Mouse (Mus musculus) liver, embryonic 11.5 days (tissue): ENCODE measurements at regions not wholly inside any gene's neighbourhood (a gene's known extent, or its start where the extent isn't known, plus 50 kb on each side); places are given as distances from the start of the nearest gene placed in this dataset.
A peak's percentile ranks its signal among the peaks of the same experiment; 100 is the strongest.

Experiments used
- ATAC-seq: fragments of 200-750 bp; cut with Nextera tagmentation; replicated peaks from 2 replicates; pipeline ENCODE4 v1.8.0; 2017; ENCODE audit warnings: moderate number of reproducible peaks, mild to moderate bottlenecking, moderate TSS enrichment, moderate library complexity; ENCODE audit not compliant: low FRiP score
- DNase-seq: peaks from one replicate; pipeline ENCODE4 v3.0.0-alpha.2; 2017; ENCODE audit warnings: low spot score
- H3K27ac ChIP-seq: fragments of 300-500 bp; sonication (generic); 2 replicates; pipeline ENCODE4 v1.5.1; 2014; ENCODE audit warnings: mild to moderate bottlenecking, low read depth, low read length, control low read depth
- H3K27me3 ChIP-seq: fragments of 300-500 bp; sonication (generic); replicated peaks from 2 replicates; pipeline ENCODE4 v1.6.1; 2014; ENCODE audit warnings: low read length, mixed read lengths; ENCODE audit not compliant: control insufficient read depth, insufficient read depth
- H3K36me3 ChIP-seq: fragments of 300-500 bp; sonication (generic); 2 replicates; pipeline ENCODE4 v1.6.1; 2014; ENCODE audit warnings: mild to moderate bottlenecking, low read length, moderate library complexity, mixed read lengths; ENCODE audit not compliant: control insufficient read depth, insufficient read depth
- H3K4me1 ChIP-seq: fragments of 300-500 bp; sonication (generic); replicated peaks from 2 replicates; pipeline ENCODE4 v1.6.1; 2014; ENCODE audit warnings: low read length, mixed read lengths; ENCODE audit not compliant: control insufficient read depth, insufficient read depth
- H3K4me2 ChIP-seq: fragments of 300-500 bp; sonication (generic); 2 replicates; pipeline ENCODE4 v1.6.1; 2014; ENCODE audit warnings: mild to moderate bottlenecking, control low read depth, moderate library complexity
- H3K4me3 ChIP-seq: fragments of 300-500 bp; sonication (generic); 2 replicates; pipeline ENCODE4 v1.5.1; 2014; ENCODE audit warnings: low read depth, low read length, control low read depth
- H3K9ac ChIP-seq: fragments of 300-500 bp; sonication (generic); 2 replicates; pipeline ENCODE4 v1.6.1; 2014; ENCODE audit warnings: low read depth, low read length, control low read depth
- H3K9me3 ChIP-seq: fragments of 300-500 bp; sonication (generic); 2 replicates; pipeline ENCODE4 v1.6.1; 2016; ENCODE audit warnings: low read length, inconsistent platforms, mixed read lengths; ENCODE audit not compliant: control insufficient read depth
- WGBS: fragments of 180-500 bp; shearing (Covaris S2); extraction: QIAGEN DNeasy Blood & Tissue Kit; methylation state at CpG from one replicate; pipeline ENCODE4 v1.1.7; 2014; 5-methylcytosine and 5-hydroxymethylcytosine counted together

DNA sequence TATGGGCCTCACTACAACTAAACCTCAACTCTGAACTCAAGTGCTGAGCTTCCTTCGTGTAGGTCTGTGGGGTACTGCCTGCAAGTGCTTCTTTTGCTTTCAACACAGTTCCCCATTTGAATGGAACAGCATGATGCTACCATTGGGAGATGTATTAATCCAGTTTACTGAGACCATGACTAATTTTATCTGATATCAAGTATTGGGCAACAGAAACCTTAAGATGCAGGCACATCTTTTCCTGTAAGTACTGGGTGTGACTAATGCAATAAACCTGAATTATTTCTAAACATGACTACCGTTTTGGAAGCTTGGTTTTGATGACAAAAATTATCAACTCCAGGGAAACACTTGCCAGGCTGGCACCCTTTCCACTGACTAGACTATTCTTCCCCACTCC lies 153.4 kb upstream of the Tent5a start:
- Histone ChIP-seq H3K4me3 (no peak overlapping the region), H3K27me3 (no peaks in the 10 kb centered on the region), H3K9me3 (no peaks in the 10 kb centered on the region), H3K9ac (no peak overlapping the region), H3K4me2 (no peak overlapping the region), H3K36me3 (no peaks in the 10 kb centered on the region), H3K27ac (no peak overlapping the region), H3K4me1 (no peaks in the 10 kb centered on the region)
- 61% methylated on average over 2 of the region's 2 CpGs for WGBS
- ATAC-seq (no peak), DNase-seq (no peak)

DNA sequence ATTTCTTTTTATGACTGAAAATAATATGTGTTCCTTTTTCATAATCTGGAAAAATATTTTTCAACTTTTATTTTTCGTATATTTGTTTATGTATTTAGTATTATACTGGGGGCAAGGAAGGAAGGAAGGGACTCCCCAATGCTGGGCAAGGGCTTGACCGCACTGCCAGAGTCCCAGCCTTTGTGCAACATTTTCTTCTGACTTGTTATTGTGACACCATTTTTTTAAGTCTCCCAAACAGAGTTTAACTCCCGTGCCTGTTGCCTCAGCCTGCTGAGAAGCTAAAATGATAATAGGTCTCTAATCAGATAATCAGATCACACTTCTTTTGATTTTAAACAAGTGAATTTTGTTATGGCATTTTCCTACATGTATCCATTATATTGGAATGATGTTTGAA lies 148.1 kb upstream of the Tent5a start:
- Histone ChIP-seq H3K9ac (no peak overlapping the region), H3K27ac (no peak overlapping the region), H3K4me2 (no peak overlapping the region), H3K4me3 (no peak overlapping the region), H3K36me3 (no peaks in the 10 kb centered on the region), H3K4me1 (no peaks in the 10 kb centered on the region), H3K9me3 (no peaks in the 10 kb centered on the region), H3K27me3 (no peaks in the 10 kb centered on the region)
- WGBS = 75% methylated on average over 3 of the region's 3 CpGs
- ATAC-seq (no peak), DNase-seq (no peak)

DNA sequence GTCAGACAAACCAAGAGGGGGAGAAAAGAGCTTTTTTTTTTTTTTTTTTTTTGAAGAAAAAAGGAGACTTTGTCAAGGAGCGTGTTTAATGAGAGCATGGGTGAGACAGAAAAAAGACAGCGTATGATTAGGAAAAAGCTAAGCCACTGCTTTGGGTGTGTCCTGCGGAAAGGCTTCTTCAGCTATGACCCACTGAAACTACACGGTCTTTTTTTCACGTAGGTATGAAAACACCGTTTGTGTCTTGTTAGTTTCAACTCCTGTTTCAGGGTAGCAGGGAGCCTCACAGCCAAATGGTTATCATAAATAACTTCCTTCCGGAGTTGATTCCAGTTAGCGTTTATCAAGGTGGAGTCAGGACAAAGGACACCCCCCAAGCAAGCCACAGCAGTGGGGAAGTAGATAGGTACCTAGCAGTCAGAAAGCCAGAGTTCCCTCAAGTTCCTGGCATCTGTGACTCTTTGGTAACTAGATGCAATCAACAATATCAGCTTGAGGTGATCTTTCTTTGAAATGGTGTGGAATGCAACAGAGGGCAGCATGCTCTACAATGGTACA lies 143.2 kb upstream of the Tent5a start:
- Histone ChIP-seq H3K9me3 (no peaks in the 10 kb centered on the region), H3K27me3 (no peaks in the 10 kb centered on the region), H3K9ac (no peak overlapping the region), H3K4me1 (no peaks in the 10 kb centered on the region; the same call in 1 of the 2 replicates), H3K4me3 (no peak overlapping the region), H3K27ac (no peak overlapping the region), H3K4me2 (0 out of 2 replicates have a peak overlapping the region, but pooled peaks have one; percentile 10), H3K36me3 (no peaks in the 10 kb centered on the region)
- WGBS = 63% methylated on average over 8 of the region's 8 CpGs
- DNase-seq (no peak), ATAC-seq (peak; percentile 57; the same call in 1 of the 2 replicates)

DNA sequence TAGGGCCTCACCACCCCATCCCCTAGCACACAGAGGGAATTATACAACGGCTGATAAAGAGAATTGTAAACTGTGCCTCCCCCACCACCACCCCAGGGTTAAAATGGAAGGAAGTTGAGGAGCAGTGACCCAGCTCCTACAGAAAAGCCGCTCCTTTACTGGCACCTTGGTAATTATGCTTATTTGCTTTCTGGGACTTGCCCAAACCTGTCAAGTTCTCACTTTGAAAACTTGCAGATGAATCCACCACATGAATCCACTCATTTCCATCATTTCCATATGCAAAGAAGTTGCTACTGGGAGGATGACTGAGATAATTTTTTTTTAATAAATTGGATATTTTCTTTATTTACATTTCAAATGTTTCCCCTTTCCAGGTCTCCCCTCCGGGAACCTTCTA lies 142.1 kb upstream of the Tent5a start:
- no peak overlapping the region for H3K27ac ChIP-seq
- WGBS = 69% methylated on average over 3 of the region's 3 CpGs

DNA sequence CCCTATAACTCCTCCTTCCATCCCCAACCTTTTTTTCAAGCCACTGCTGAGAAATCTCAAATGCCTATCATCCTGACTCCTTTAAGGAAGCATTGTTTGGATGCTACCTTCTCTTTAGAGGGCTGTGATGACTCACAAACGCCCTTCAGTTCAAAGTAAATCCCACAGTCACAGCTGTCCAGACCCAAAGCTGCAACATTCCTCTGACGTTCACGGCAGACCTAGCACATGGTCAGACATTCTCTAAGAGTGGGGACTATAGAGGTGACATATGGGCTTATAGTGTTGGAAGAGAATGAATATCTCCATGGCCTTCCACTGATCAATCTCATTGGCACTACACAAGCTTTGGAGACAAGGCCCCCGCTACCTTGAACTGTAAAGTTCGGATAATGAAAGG lies 139.5 kb upstream of the Tent5a start:
- H3K27ac ChIP-seq = no peak overlapping the region
- H3K4me3 ChIP-seq = no peak overlapping the region
- DNase-seq (no peak), ATAC-seq (no peak)
- H3K9me3 ChIP-seq = no peaks in the 10 kb centered on the region; the same call in 1 of the 2 replicates
- H3K9ac ChIP-seq = no peak overlapping the region
- 73% methylated on average over 5 of the region's 5 CpGs for WGBS
- H3K4me1 ChIP-seq = no peaks in the 10 kb centered on the region; the same call in 1 of the 2 replicates
- H3K4me2 ChIP-seq = no peak overlapping the region
- H3K36me3 ChIP-seq = no peaks in the 10 kb centered on the region
- no peaks in the 10 kb centered on the region for H3K27me3 ChIP-seq

More for the DNA sequence above, 142.1 kb upstream of the Tent5a start:
- Histone ChIP-seq H3K36me3 (no peaks in the 10 kb centered on the region), H3K9ac (no peak overlapping the region), H3K9me3 (no peaks in the 10 kb centered on the region), H3K27me3 (no peaks in the 10 kb centered on the region), H3K4me2 (no peak overlapping the region), H3K4me3 (no peak overlapping the region), H3K4me1 (no peaks in the 10 kb centered on the region; the same call in 1 of the 2 replicates)
- DNase-seq (no peak), ATAC-seq (no peak)

DNA sequence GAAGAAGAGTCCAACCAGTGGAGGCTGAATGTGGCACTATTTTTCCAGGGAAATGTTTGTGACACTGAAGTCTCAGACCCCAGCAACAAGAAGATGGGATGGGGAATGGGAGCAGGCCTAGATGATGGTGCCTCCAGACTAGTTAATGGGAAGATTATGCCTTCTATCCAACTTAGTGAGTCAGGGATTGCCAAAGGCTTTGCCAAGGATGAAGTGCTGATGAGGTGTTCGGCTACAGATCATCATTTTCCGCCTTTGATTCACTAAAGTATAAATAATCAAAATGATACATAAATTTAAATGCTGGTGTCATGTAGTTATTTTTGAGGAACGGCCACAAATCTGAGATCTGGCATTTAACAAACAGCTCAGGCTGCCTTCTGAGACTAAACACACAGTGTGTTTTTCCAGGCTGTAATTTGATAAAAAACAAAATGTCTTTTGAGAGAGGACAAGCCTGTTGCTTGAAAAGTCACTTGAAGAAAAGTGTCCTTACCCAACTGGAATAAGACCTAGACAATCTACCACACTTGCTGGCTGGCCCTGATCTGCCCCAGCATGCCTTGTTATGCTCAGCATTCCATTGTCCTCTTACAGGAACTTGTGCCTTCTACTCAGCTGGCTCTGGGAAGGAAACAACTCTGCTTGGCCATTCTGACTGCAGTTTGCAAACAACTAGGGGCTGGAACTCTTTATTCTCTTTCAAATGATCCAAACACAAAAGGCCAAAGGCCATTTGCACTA lies 132.1 kb upstream of the Tent5a start:
- DNase-seq (no peak), ATAC-seq (no peak)
- Histone ChIP-seq H3K4me2 (no peak overlapping the region), H3K4me3 (no peak overlapping the region), H3K27me3 (no peaks in the 10 kb centered on the region), H3K4me1 (no peaks in the 10 kb centered on the region; the same call in 1 of the 2 replicates), H3K9ac (no peak overlapping the region), H3K9me3 (no peaks in the 10 kb centered on the region; the same call in 1 of the 2 replicates), H3K36me3 (no peaks in the 10 kb centered on the region), H3K27ac (no peak overlapping the region)
- WGBS = 78% methylated on average over 3 of the region's 3 CpGs

DNA sequence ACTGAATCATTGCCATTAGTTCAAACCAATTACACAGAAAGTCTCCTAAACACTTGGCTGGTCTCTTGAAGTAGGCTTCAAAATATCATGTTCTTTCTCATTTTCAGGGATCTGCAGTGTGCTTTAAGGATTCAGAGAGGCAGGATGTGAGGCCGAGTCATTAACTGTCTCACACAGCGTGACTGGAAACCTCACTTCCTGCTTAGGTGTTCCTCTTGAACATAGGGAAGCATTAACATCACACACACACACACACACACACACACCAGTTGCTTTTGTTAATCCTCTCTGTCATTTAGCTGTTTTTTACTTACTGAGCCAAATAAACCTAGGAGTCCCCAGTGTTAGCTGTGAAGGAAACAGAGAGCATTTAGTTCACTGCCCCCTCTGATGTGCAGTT lies 131.2 kb upstream of the Tent5a start:
- DNase-seq (no peak), ATAC-seq (no peak)
- WGBS = 53% methylated on average over 2 of the region's 2 CpGs
- Histone ChIP-seq H3K4me2 (no peak overlapping the region), H3K4me3 (no peak overlapping the region), H3K36me3 (no peaks in the 10 kb centered on the region), H3K27me3 (no peaks in the 10 kb centered on the region), H3K9me3 (no peaks in the 10 kb centered on the region; the same call in 1 of the 2 replicates), H3K27ac (no peak overlapping the region), H3K9ac (no peak overlapping the region), H3K4me1 (no peaks in the 10 kb centered on the region; the same call in 1 of the 2 replicates)

DNA sequence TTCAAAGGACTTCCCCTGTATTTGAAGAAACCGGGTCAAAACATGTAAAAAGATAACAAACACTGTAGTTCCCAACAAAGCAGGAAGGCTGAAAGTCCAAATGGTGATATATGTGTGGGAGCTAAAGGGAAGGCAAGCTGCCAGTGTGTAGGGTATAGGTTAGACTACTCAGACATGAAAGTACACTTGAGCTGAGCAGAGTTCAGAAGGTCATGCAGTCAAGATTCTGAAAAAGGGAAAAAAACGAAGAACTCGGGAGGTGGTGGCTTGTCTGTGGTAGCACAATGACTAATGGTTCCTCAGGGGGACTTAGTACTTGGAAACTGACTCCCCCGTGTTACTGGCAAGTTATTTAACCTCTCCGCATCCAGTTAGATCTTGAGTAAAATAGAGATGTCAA lies 130.3 kb upstream of the Tent5a start:
- Histone ChIP-seq H3K27me3 (no peaks in the 10 kb centered on the region), H3K4me2 (no peak overlapping the region), H3K27ac (no peak overlapping the region), H3K4me3 (no peak overlapping the region), H3K9me3 (no peaks in the 10 kb centered on the region; the same call in 1 of the 2 replicates), H3K9ac (no peak overlapping the region), H3K36me3 (no peaks in the 10 kb centered on the region), H3K4me1 (no peaks in the 10 kb centered on the region; the same call in 1 of the 2 replicates)
- DNase-seq (no peak), ATAC-seq (no peak)
- 57% methylated on average over 5 of the region's 5 CpGs for WGBS

DNA sequence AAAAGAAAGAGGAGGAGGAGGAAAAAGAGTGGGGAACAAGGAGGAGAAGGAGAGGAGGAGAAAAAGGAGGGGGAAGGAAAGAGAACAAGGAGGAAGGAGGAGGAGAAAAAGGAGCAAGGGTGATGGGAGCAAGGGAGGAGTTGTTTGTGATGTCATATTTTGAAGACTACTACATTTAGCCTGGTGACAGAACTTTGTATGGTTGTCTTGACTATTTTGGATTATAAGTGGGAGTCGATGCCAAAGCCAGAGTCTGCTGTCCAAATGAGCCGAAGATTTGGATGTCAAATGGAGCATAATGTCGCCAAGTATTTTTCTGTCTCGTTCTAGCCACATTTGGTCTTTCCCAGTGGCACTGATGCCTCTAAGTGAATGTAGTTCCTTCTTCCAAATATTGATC lies 128.2 kb upstream of the Tent5a start:
- no peak overlapping the region for H3K4me2 ChIP-seq
- no peaks in the 10 kb centered on the region for H3K36me3 ChIP-seq
- 86% methylated on average over 4 of the region's 4 CpGs for WGBS
- no peak for DNase-seq
- H3K4me3 ChIP-seq = no peak overlapping the region
- no peak for ATAC-seq
- H3K9me3 ChIP-seq = no peaks in the 10 kb centered on the region
- no peaks in the 10 kb centered on the region for H3K27me3 ChIP-seq
- no peaks in the 10 kb centered on the region; the same call in 1 of the 2 replicates for H3K4me1 ChIP-seq
- H3K27ac ChIP-seq = no peak overlapping the region
- H3K9ac ChIP-seq = no peak overlapping the region
